Mouse (Mus musculus) liver (tissue): Measurements from ENCODE around the gene Klk5.

Experiments
- DNase-seq: peaks from one replicate; pipeline ENCODE4 v3.0.0-alpha.2; 2020; ENCODE audit warnings: mixed read lengths

Gene Klk5

DNA sequence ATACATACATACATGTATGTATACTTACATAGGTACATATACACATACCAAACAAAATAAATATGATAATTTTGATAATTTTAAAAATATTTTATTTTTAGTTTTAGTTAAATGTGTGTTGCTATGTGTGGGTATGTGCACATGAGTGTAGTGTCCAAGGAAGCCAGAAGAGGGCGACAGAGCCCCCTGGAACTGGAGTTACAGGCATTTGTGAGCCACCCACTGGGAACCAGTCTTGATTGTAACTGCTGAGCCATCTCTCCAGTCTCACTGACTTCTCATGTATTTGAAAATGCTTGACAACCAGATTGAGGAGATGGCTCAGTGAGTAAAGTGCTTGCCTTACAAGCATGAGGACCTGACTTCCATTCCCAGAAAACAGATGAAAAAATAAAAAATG lies 36.5 kb downstream of the Klk5 start:
- no peak for DNase-seq

DNA sequence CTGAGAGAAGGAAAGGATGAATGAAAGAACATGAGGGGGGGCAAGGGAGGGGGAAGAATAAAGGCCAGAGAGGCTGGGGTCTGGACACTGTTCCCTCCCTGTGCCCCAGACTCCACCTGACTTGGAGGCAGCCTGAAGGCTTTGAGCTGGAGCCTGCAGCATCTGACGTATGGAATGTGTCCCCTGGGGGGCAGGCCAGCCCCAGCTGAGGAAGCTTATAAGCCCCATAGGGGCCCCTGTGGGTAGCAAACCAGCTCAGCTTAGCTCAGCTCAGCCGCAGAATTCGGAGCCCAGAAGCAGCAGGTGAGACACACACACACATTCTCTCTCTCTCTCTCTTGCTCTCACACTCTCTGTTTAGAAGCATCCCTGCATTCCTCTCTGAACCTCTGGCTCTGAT lies 39.1 kb downstream of the Klk5 start, which contains the start of gene Klk4:
Gene Klk4, plus strand, starts transcription at position 249 of the 400 bp plus-strand sequence.
- no peak for DNase-seq

GRCm38 (mm10) chr7:43882346-43882745 lies 40.6 kb downstream of the Klk5 start:
- DNase-seq, result no peak

DNA sequence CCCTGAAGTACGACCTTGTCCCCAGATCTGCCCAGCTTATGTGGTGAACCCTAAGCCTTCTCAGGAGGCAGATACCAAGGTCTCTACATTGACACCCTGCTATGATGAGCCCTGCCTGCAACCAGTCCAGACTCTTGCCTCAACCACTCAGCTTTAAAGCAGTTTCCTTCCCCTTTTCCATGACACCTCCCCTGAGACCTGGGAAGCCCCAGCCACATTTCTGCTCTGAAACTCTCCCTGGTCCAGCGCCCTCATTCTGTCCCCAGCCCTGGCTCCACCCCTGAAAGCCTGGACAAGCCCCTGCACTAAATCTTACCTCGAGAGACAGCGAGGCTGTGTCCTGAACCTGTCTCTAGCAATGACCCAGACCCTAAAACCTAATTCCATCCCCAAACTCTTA lies 41.0 kb downstream of the Klk5 start:
- DNase-seq, result no peak

DNA sequence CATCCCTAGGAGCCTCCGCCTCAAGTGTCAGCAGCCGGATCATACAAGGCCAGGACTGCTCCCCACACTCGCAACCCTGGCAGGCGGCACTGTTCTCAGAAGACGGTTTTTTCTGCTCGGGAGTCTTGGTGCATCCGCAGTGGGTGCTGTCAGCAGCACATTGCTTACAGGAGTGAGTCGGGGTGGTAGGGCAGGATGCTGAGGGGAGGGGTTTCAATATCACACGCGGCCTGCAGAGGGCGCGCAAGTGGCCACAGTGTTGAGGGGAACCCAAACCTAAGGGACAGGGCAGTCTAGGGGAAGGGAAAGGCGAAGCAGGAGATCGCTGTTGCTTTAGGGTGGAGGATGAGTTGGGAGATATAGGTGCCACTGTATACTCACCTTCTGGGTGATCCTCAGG lies 41.8 kb downstream of the Klk5 start:
- peak; percentile 28 for DNase-seq

GRCm38 (mm10) chr7:43891365-43891764 lies 49.6 kb downstream of the Klk5 start:
- no peak for DNase-seq

- DNase-seq, result no peak
These were observed 50.0 kb downstream of the Klk5 start for GRCm38 (mm10) chr7:43891788-43892187.

DNA sequence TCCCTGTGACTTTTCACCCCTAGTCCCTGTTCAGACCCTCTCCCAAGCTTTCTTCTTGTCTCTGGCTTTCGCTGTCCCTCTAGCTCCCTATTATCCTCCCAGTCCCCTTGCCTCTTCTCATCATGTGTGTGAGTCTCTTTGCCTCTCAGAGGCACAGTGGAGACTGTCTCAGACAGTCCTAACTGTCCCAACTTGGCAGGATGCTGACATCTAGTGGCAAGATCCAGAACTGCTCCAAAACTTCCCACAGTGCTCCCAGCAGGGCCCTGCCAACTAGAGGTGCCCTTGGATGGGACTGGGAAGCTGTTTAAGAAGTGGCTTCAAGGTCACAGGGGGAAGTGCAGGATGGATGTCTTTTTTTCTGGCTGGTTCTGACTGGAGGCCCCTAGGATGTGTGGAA lies 53.1 kb downstream of the Klk5 start:
- DNase-seq, result peak; percentile 68
